Mouse (Mus musculus) C2C12 (cell line): ENCODE measurements around the gene Kxd1.

Experiments used
- CTCF ChIP-seq: IDR thresholded peaks from one replicate; pipeline ENCODE4 v1.5.1; 2011; ENCODE audit not compliant: control insufficient read depth, insufficient read depth, insufficient read length
- MYOD1 ChIP-seq: IDR thresholded peaks from one replicate; pipeline ENCODE4 v1.6.1; 2011; ENCODE audit warnings: low read depth; ENCODE audit not compliant: control insufficient read depth, insufficient read length
- MYOG ChIP-seq: IDR thresholded peaks from one replicate; pipeline ENCODE4 v1.6.1; 2011; ENCODE audit not compliant: control insufficient read depth, insufficient read length; ENCODE audit errors: extremely low read depth
- USF1 ChIP-seq: IDR thresholded peaks from one replicate; pipeline ENCODE4 v1.6.1; 2011; ENCODE audit warnings: low read depth, mild to moderate bottlenecking, control low read depth, moderate library complexity

DNA sequence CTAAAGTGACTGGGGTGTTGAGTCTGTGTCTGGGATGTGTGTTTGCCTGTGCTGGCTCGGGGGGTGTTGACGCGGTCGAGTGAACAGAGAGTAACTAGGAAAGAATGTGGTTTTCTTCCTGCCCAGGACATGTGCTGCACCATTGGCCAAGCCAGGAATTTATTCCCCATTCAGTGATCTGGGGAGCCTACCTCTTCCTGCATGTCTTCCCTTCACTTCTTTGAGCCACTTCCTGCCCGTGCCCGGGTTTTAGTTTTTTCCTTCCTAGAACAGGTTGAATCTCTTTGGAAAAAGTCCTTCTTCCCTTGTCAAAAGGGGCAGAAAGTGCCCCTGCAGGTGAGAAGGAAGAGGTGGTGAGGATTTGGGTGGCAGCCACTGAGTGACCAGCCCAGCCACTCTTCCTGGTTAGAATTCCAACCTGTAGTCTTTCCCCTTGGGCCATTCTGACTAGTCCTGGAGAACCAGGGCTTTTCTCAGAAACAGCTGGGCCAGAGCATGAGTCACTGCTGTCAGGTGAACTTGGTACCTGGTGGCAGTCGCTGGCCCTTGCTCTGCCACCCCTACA is 12.8 kb upstream of the Kxd1 start:
- TF ChIP-seq MYOD1 (no peak), CTCF (no peak), MYOG (no peak), USF1 (no peak)
